Mouse (Mus musculus) frontal cortex, postnatal 14 days (tissue): ENCODE results near the gene Tnik.

Experiments used
- DNase-seq, 2 experiments: peaks; one replicate each; pipeline ENCODE4 v3.0.0; 2022; ENCODE audit warnings: low spot score in 2 of 2

Gene Tnik

GRCm38 (mm10) chr3:28264841-28265150, 1.8 kb downstream of the Tnik start:
- DNase-seq, result no peak

- DNase-seq, result peak in 1 of 2 experiments; percentile 38
These were observed 2.2 kb downstream of the Tnik start for GRCm38 (mm10) chr3:28265183-28265582.

GRCm38 (mm10) chr3:28265656-28266055, 2.6 kb downstream of the Tnik start:
- peak in 1 of 2 experiments; percentile 26 for DNase-seq

GRCm38 (mm10) chr3:28267211-28267610, 4.2 kb downstream of the Tnik start:
- DNase-seq, result no peak

GRCm38 (mm10) chr3:28269716-28270115, 6.7 kb downstream of the Tnik start:
- no peak for DNase-seq

- DNase-seq, result no peak
These were observed 8.9 kb downstream of the Tnik start for GRCm38 (mm10) chr3:28271884-28272283.

- no peak for DNase-seq
These were observed 11.7 kb downstream of the Tnik start for GRCm38 (mm10) chr3:28274763-28275162.

GRCm38 (mm10) chr3:28289693-28290092, 26.7 kb downstream of the Tnik start:
- no peak for DNase-seq

- no peak for DNase-seq
These were observed 38.4 kb downstream of the Tnik start for GRCm38 (mm10) chr3:28301378-28301777.

GRCm38 (mm10) chr3:28303915-28304314, 40.9 kb downstream of the Tnik start:
- DNase-seq, result no peak

GRCm38 (mm10) chr3:28306852-28307251, 43.8 kb downstream of the Tnik start:
- DNase-seq, result no peak

GRCm38 (mm10) chr3:28314438-28314837, 51.4 kb downstream of the Tnik start:
- DNase-seq, result no peak

- DNase-seq, result no peak
These were observed 54.3 kb downstream of the Tnik start for GRCm38 (mm10) chr3:28317339-28317738.

- DNase-seq, result no peak
These were observed 58.6 kb downstream of the Tnik start for GRCm38 (mm10) chr3:28321635-28322034.

GRCm38 (mm10) chr3:28325613-28326233, 62.7 kb downstream of the Tnik start:
- no peak for DNase-seq

- no peak for DNase-seq
These were observed 69.3 kb downstream of the Tnik start for GRCm38 (mm10) chr3:28332316-28332715.

GRCm38 (mm10) chr3:28333869-28334268, 70.9 kb downstream of the Tnik start:
- DNase-seq, result no peak

GRCm38 (mm10) chr3:28334547-28334946, 71.5 kb downstream of the Tnik start:
- no peak for DNase-seq

- DNase-seq, result no peak
These were observed 77.1 kb downstream of the Tnik start for GRCm38 (mm10) chr3:28340071-28340470.

GRCm38 (mm10) chr3:28343204-28343603, 80.2 kb downstream of the Tnik start:
- no peak for DNase-seq

GRCm38 (mm10) chr3:28343661-28344060, 80.6 kb downstream of the Tnik start:
- no peak for DNase-seq

- no peak for DNase-seq
These were observed 82.4 kb downstream of the Tnik start for GRCm38 (mm10) chr3:28345446-28345845.

GRCm38 (mm10) chr3:28345961-28346360, 82.9 kb downstream of the Tnik start:
- no peak for DNase-seq

- DNase-seq, result no peak
These were observed 83.5 kb downstream of the Tnik start for GRCm38 (mm10) chr3:28346476-28346875.
